Mouse (Mus musculus): ENCODE data around the gene Zfp953. TPM values are rescaled to one million over a fixed set of nuclear protein-coding genes. Genes with fewer than 3 reads are reported as not detected.
"Not testable (repeated sequence)": the region's sequence is repeated elsewhere in the genome, so short reads cannot be mapped to it uniquely, and the experiment has no call there.

Gene Zfp953
- 1 to 10 TPM; 1.0 to 1.1 TPM for total RNA-seq (2021)

DNA sequence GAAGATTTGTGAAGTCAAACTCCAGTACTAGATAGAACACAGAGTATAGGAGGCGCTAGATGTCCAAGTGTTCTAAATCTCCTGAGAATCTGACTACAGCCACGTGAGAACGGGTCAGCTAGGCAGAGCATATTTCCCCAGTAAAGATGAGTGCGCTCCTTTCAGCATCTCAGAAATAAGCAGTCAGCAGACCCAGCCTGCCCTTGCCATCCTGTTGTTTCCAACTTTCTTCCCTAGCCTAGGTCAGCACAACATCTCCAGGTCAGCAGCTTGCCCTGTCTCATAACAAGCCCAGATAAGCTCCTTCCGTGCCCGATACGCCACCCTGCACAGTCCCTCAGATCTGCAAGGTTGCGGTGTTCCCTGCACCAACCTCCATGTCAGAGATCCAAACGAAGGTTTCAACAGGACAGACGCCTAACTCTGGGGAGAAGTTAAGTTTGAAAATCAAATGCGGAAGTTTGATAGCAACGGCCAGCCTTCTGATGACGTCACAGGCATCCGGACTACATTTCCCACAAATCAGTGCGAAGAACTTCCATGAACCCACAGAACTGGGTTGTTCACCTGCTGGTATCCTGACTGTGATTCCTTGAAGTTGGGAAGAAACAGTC is at the start of gene Zfp953, which contains the start of gene Gm28044:
Gene Zfp953, minus strand, starts transcription at position 475 of the 614 bp plus-strand sequence.
Gene Gm28044, minus strand, starts transcription at position 406 of the 614 bp plus-strand sequence.
- DNase-seq (ENCODE audit: extremely low spot score in 1 of 2, low spot score in 1 of 2), result peak; percentile 77 to 80

DNA sequence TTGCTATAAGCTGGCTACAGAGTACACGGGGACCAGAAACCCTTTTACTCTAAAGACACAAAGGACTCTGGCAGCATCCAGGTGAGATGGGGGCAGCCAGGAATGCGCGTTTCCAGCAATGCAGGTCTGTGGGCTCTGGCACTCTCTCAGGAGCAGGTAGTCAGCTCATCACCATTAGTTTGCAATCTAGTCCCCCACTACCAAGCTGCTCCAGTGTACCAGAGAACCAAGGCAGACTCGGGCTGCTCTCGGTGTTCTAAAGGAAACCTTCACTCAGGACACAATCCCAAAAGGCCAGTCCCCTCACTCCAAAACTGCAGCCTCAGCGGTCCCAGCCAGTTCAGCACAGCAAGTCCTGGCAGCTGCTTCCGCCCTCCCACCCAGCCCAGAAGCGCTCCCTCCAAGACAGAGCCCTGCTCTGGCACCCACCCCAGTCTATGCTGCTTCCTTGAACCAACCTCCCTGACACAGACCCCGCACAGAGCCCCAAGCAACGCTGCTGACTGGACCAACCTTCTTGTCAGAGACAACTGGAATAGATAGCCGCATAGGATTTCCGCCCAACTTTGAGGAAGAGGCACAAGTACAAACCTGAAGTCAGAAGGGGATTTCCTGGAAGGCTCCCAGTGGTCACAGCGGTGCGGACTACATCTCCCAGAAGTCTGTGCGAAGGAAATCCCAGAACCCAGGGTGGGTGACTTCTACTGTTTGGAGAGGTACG is 38.9 kb upstream of the Zfp953 start, which contains the start of gene Zfp429:
Gene Zfp429, minus strand, starts transcription at position 637 of the 721 bp plus-strand sequence.
- peak; percentile 36 to 42 for DNase-seq (ENCODE audit: extremely low spot score in 1 of 2, low spot score in 1 of 2)

DNA sequence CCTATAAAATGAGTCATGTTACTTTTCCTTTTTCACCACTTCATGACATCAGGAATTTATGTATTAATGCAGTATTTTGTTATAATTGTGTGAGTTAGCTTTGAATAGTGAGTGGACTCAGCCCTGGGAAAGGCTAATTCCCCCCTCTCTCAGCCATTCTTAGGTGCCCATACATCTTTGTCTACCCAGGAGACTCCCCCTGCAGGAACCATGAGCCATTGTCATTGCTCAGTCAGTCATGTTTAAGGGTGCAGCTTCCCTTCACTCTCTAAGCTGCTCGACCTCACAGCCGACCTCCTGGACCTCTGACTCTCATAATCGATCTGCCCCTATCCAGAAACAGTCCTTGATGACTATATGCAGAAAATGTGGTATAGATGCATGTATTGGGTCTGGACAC is 15.8 kb upstream of the Zfp953 start:
- DNase-seq (ENCODE audit: extremely low spot score in 1 of 2, low spot score in 1 of 2), result not testable (repeated sequence)

DNA sequence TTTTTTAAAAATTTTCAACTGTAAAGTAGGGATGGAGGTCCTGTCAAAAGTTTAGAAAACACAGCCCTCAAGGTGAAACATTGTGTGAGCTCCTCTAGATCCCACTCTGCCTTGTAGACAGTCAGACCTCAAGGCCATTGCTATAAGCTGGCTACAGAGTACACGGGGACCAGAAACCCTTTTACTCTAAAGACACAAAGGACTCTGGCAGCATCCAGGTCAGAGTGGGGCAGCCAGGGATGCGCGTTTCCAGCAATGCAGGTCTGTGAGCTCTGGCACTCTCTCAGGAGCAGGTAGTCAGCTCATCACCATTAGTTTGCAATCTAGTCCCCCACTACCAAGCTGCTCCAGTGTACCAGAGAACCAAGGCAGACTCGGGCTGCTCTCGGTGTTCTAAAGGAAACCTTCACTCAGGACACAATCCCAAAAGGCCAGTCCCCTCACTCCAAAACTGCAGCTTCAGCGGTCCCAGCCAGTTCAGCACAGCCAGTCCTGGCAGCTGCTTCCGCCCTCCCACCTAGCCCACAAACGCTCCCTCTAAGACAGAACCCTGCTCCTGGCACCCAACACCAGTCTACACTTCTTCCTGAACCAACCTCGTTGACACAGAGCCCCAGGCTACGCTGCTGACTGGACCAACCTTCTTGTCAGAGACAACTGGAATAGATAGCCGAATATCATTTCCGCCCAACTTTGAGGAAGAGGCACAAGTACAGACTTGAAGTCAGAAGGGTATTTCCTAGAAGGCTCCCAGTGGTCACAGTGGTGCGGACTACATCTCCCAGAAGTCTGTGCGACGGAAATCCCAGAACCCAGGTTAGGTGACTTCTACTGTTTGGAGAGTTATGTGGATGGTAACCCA is 14.9 kb upstream of the Zfp953 start, which contains the start of the genes Gm28041 and Zfp456:
Gene Gm28041, minus strand, starts transcription at position 684 of the 862 bp plus-strand sequence.
Gene Zfp456, minus strand, starts transcription at position 761 of the 862 bp plus-strand sequence.
- peak; percentile 14 to 37 for DNase-seq (ENCODE audit: extremely low spot score in 1 of 2, low spot score in 1 of 2)

DNA sequence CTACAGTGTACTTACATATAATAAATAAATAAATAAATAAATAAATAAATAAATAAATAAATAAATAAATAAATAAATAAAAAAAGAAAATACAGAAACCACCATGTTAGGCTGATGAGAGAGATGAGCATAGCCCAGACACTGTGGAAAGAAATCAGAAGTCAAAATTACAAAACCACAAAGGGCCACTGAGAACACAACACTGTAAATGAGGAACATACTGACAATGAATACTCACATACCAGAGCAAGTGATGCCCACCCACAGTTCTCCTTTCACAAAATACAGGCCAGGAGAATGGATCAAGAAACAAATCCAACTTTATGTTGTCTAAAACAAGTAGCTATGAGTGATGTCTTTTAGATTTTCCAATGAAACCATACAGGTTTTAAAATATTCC is 8.6 kb downstream of the Zfp953 start:
- no peak for DNase-seq (ENCODE audit: extremely low spot score in 1 of 2, low spot score in 1 of 2)

DNA sequence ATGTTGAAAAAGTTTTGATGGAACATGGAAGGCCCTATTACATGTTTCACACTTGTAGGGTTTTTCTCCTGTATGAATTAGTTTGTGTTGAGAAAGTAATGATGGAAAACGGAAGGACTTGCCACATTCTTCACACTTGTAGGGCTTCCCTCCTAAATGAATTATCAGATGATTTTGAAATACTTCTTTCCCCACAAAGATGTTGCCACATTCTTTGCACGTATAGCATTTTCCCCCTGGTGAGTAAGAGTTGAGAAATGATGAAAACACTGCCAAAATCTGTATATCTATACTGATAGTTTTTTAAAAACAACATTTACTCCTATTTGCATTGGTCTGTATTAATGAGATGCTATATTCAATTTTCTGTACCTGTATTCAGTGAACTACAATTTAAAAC is 17.0 kb downstream of the Zfp953 start:
- DNase-seq (ENCODE audit: extremely low spot score in 1 of 2, low spot score in 1 of 2), result no peak

DNA sequence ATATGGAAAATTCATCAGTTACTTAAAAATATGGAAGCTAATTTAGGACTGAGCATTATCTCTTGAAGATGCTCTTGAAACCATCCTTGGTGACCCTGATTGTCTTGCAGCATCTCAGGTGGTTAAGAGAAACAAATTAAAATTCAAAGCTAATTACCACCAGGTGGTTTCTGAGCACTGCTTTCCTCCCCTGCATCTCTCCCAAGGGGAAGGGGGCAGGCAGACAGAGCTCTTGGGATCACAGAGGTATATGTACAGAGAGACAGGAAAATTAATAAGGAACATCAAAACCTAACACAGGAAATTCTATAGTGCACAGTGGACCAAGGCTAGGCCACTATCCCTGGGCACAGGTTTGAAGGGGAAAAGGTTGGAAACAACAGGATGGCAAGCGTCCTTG is 27.5 kb downstream of the Zfp953 start:
- no peak for DNase-seq (ENCODE audit: extremely low spot score in 1 of 2, low spot score in 1 of 2)

DNA sequence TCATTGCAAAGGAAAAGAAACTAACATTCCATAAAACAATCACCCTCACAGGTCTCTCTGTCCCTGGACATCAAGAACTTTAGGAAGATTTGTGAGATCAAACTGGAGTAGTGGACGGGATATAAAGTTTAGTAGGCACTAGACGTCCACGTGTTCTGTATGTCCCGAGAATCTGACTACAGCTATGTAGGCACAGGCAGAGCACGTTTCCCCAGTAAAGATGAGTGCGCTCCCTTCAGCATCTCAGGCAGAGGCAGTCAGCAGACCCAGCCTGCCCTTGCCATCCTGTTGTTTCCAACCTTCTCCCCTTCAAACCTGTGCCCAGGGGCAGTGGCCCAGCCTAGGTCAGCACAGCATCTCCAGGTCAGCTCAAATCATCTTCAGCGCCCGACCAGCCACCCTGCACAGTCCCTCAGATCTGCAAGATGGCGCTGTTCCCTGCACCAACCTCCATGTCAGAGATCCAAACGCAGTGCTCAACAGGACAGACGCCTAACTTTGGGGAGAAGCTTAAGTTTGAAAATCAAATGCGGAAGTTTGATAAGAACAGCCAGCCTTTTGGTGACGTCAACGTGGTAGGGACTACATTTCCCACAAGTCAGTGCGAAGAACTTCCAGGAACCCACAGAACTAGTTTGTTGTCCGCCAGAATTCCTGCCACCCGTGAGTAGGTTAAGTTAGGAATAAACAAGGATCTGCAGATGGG is 28.2 kb downstream of the Zfp953 start, which contains the start of gene Zfp595:
Gene Zfp595, minus strand, starts transcription at position 552 of the 706 bp plus-strand sequence.
- peak; percentile 55 to 62 for DNase-seq (ENCODE audit: extremely low spot score in 1 of 2, low spot score in 1 of 2)

DNA sequence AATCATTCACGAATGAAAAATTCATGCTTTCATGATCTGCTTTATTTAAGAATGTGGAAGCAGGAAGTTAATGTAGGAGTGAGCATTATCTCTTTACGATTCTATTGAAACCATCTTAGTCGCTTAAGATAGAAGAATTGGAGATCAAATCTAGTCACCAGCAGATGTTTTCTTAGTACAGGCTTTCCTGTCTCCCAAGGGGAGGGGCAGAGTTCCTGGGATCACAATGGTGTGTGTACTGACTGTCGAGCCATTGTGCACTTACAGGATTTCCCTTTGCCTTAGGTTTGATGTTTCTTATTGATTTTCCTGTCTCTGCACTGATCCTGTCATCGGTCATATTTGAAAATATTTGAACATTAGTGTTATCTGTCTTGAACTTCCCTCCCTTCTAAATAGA is 53.7 kb downstream of the Zfp953 start:
- DNase-seq (ENCODE audit: extremely low spot score in 1 of 2, low spot score in 1 of 2), result peak in 1 of 2 experiments; percentile 3

DNA sequence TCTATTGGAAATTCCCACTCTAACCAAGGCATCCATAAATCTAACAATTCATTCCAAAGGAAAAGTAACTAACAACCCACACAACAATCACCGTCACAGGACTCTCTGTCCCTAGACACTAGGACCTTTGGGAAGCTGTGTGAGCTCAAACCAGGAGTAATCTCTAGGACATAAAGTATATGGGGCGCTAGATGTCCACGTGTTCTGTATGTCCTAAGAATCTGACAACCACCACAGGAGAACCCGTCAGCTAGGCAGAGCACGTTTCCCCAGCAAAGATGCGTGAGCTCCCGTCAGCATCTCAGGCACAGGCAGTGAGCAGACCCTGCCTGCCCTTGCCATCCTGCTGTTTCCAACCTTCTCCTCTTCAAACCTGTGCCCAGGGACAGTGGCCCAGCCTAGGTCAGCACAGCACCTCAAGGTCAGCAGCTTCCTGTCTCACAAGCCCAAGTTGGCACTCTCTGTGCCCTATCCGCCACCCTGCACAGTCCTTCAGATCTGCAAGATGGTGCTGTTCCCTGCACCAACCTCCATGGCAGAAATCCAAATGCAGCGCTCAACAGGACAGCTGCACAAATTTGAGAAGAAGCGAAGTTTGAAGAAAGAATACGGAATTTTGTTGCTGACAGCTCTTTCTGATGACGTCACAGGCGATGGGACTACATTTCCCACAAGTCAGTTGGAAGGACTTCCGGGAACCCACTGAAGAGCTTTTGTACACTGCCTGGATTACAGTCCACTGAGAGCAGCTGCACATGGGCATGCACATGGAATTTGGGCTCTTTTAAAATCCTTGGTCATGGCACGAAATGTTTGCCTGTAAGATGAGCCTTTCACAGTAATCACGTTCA is 54.4 kb downstream of the Zfp953 start, which contains the start of gene Zfp457:
Gene Zfp457, minus strand, starts transcription at position 664 of the 851 bp plus-strand sequence.
- peak; percentile 69 to 82 for DNase-seq (ENCODE audit: extremely low spot score in 1 of 2, low spot score in 1 of 2)

Other genes starting within 250 kb of the Zfp953 start
- gene Rslcan18, start 244.3 kb downstream of the Zfp953 start, total RNA-seq (2021), result under 1 TPM; 0.31 to 0.37 TPM
- 10 to 100 TPM; 10.1 to 10.8 TPM for gene Zfp759, start 238.9 kb downstream of the Zfp953 start, total RNA-seq (2021)
- 1 to 10 TPM; 6.8 to 7.3 TPM for gene Rsl1, start 187.4 kb downstream of the Zfp953 start, total RNA-seq (2021)
- 1 to 10 TPM; 2.8 to 3.2 TPM for gene Zfp455, start 166.1 kb downstream of the Zfp953 start, total RNA-seq (2021)
- gene Zfp458, start 82.1 kb downstream of the Zfp953 start, total RNA-seq (2021), result 10 to 100 TPM; 19.0 to 24.1 TPM
- gene Zfp457, start 54.1 kb downstream of the Zfp953 start, total RNA-seq (2021), result 1 to 10 TPM; 4.6 to 6.0 TPM
- gene Zfp595, start 28.0 kb downstream of the Zfp953 start, total RNA-seq (2021), result 1 to 10 TPM; 3.1 to 3.2 TPM
- gene Gm28044, start 69 bp downstream of the Zfp953 start, total RNA-seq (2021), result under 1 TPM in 1 of 2 experiments, not detected in 1; 0.57 TPM
- gene Gm28041, start 15.1 kb upstream of the Zfp953 start, total RNA-seq (2021), result not detected
- gene Zfp456, start 15.2 kb upstream of the Zfp953 start, total RNA-seq (2021), result under 1 TPM; 0.71 to 0.80 TPM
- gene Zfp429, start 39.2 kb upstream of the Zfp953 start, total RNA-seq (2021), result 1 to 10 TPM; 2.4 to 5.1 TPM
- gene Zfp459, start 60.8 kb upstream of the Zfp953 start, total RNA-seq (2021), result 1 to 10 TPM; 3.0 to 4.7 TPM
- 10 to 100 TPM; 14.6 to 16.0 TPM for gene Zfp874a, start 91.0 kb upstream of the Zfp953 start, total RNA-seq (2021)
- 10 to 100 TPM; 16.6 to 19.8 TPM for gene Zfp874b, start 123.7 kb upstream of the Zfp953 start, total RNA-seq (2021)
- gene Zfp58, start 139.9 kb upstream of the Zfp953 start, total RNA-seq (2021), result 1 to 10 TPM; 8.0 to 8.1 TPM
- gene Gm26965, start 165.5 kb upstream of the Zfp953 start, total RNA-seq (2021), result under 1 TPM in 1 of 2 experiments, not detected in 1; 0.49 TPM
- gene Zfp87, start 165.6 kb upstream of the Zfp953 start, total RNA-seq (2021), result 10 to 100 TPM; 21.7 to 22.8 TPM
- gene Zfp748, start 193.2 kb upstream of the Zfp953 start, total RNA-seq (2021), result 10 to 100 TPM in 1 of 2 experiments, 1 to 10 TPM in 1; 9.7 to 11.4 TPM
- 1 to 10 TPM; 8.6 to 8.7 TPM for gene Zfp729b, start 249.1 kb upstream of the Zfp953 start, total RNA-seq (2021)